Mouse (Mus musculus) megakaryocyte, embryonic 14.5 days (primary cell): ENCODE measurements around the gene Adam22.

Experiments used
- FLI1 ChIP-seq: IDR thresholded peaks from 2 replicates; pipeline ENCODE4 v1.6.1; 2012; ENCODE audit warnings: low read length, inconsistent platforms, mixed read lengths
- GATA1 ChIP-seq: IDR thresholded peaks from 3 replicates; pipeline ENCODE4 v1.6.1; 2012; ENCODE audit warnings: mixed read lengths, low read length, inconsistent platforms, borderline replicate concordance

- TF ChIP-seq GATA1, result no peak
- TF ChIP-seq FLI1, result no peak
Measured at GRCm38 (mm10) chr5:8417443-8417842, 49.5 kb upstream of the Adam22 start.
